Mouse (Mus musculus) monocyte, adult 5-6 weeks (primary cell): ENCODE data around the gene Rae1. TPM values are rescaled to one million over a fixed set of nuclear protein-coding genes. Genes with fewer than 3 reads are reported as not detected.

Experiments used
- ATAC-seq: fragments of 153-309, 156-312 bp; replicated peaks from 2 replicates; pipeline ENCODE4 v1.8.0; 2017; ENCODE audit warnings: mild to moderate bottlenecking; ENCODE audit not compliant: low TSS enrichment, insufficient number of reproducible peaks, severe bottlenecking, poor library complexity, low FRiP score
- total RNA-seq: library from RNA; stranded (forward); fragments of 200-1000, 200-491, 200-594 nt; gene quantifications from 3 replicates; pipeline ENCODE4 v1.2.3, GENCODE M21; 2017

Gene Rae1
- total RNA-seq, 1 experiment from 2014 or later: 46.6 TPM

DNA sequence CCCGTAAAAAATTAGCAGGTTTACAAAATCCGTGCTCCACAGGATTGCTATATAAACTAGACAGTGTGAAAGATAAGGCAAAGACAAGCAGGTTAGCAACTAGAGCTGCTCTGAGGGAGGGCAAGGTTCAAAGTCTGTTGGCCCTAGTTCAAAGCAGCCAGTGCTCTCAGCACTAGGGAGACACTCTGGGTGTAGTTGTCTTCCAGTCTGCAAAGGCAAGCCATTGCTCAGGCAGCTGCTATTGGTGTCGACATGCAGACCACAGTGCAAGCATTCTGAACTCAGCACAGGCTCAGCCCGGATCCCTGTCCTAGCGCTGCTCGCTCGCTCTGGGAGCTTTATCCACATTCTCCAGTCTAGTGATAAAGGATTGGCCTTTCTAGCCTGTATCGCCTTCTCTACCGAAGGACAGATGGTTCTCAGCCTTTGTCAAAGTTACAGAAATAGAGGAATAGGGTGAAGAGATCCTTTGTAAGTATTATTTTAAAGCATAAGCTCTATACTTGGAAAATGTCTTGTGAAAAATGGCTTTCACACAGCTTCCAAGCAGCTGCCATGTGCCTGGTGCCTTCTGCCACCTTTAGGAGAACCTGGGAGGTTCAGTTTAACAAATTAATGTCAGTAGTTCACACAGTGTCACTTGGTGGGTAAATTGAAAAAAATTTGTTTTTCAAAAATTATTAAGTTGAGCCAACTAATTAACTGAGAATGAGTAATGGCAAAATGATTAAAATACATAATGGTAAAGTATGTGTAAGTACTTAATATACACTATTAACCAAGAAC is 16.9 kb upstream of the Rae1 start:
- ATAC-seq: no peak

DNA sequence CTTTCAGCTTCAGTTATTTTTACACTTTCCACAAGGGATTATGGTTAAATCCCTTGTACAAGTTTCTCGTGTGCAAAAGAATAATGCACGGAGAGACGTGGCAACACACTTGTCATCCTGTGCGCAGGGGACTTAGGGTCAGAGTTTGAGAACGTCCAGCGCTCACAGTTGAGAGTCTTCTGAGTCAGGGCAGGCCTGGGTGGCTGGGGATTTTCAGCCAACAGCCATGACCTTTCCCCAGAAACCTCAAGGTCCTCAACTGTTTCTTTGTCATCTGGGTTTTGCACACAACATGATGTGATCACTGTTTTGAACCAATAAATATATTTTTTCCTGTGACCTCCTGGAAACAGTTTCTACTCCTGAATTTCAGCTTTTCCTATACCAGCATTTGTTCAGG is 9.8 kb upstream of the Rae1 start:
- no peak for ATAC-seq

DNA sequence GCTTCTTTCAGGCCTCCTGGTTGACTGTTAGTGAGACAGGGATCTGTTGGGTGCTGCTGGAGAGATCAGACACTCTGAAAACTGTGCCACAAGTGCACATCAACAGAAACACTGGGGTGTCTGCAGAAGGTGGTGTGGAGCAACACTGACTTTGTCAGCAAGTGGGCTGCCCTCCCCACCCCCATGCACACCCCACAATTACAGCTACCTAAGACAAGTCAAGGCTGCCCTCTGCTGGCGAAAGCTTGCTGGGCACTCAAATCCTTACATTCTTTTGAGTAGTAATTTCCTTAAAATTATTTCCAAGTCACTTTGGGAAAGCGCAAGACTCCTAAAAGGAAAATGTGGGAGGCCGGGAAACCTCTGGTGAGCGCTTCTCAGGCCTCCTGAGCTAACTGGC is 3.7 kb upstream of the Rae1 start:
- no peak for ATAC-seq

DNA sequence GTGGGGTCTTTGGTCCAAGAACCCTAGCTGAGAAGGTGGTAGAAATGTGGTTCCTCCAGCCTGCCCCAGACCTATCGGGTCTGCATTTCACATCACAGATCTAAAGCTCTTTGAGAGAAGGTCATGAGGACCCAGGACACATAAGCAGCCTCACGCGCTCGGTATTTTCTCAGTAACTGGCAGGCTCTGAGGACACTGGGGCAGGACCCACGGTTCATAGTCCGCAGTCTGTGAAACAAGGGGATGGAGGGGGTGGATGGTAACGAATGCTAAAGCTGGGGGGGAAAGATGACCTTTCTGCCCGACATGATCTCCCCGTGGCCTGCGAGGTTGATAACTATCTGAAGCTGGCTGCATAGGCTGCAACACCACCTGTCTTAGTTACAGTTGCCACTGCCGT is 2.2 kb upstream of the Rae1 start:
- ATAC-seq: no peak

DNA sequence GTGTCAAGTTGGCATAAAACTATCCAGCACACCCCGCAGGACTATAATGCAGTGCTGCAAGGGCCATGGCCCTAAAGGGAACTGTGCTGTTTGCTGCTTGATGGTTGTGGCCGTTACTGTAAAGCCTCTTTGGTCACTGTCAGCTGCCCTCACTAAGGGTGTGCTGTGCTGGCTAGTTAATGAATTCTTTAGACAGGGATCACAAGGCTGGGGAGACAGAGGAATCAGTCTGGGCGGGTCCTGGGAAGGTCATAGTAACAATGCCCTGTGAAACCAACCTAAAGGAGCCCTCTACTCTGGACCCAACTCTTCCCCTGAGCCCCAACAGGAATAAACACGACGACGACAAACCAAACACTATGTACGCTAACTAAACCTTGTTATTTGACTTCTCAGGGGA is 1.4 kb upstream of the Rae1 start:
- no peak for ATAC-seq

DNA sequence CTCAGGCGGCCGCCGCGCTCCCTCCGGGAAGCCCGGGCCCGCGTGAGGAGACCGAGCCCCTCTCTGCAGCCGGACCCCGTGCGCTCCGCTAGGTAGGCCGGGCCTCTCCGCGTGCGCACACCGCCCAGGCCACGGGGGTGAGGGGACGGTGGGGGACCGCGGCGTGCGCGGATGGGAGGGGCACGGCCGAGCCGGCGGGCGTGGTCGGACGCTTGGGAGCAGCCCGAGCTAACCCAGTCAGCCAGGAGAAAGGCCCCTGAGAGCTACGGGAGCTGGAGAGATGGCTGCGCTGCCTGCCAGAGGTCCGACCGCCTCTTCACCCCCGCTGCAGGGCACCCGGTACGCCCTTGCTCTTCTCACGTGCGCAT is 352 bp downstream of the Rae1 start:
- ATAC-seq: no peak

DNA sequence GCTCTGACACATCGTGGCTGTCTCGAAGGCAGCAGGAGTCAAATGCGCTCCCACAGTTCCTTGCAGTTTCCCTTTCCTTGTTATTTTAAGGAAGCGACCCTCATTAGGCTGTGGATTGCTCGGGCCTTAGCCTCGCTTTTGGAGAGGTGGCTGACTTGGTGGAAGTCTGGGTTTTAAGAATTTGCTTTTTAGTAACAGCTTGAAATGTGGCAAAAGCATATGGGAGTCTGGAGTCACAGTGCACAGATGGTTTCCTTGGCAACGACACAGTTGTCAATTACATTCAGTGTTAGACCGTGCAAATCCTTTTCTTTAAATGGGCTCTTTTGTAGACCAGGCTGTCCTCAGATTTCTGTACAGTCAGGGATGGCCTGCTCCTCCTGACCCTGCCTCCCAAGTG is 1.0 kb downstream of the Rae1 start:
- no peak for ATAC-seq

DNA sequence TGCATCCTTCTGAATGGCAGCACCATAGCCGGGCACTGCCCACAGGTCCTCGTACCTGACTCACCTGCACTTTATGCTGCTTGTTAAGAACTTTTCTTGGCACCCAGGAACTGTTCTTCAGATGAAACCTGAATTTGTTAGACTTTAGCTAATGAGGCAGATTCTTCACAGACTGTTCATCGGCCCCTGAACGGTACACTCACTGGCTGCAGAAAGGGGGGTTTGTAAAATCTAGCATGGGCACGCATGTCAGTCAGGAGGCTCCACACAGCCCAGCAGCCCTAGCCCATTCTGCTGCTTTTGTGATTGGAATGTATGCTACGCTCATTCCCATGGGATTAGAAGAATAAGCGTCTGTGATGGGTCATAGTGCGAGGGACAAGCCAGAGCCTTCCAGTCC is 3.8 kb downstream of the Rae1 start:
- ATAC-seq: no peak

DNA sequence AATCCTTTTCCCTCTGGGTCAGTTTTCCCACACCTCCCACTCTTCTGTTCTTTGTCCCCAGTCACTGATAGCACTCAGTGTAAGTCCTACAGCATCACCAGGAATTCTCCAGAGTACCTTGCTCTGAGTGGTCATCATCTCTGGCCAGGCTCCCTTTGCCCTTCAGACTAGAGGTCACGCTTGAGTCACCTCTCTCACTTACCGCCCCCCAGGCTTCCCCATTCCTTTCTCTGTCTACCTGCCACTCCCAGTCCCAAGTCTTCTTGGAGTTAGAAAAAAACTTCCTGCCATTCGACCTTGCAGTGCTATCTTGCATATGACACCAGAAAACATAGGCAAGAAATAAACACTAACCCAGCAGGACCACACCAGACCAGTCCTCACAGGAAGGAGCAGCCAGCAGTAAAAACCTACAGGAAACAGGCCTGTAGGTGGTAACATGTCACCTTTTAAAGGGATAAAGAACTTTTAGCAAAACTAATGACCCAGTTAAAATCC is 10.4 kb downstream of the Rae1 start:
- ATAC-seq: no peak

DNA sequence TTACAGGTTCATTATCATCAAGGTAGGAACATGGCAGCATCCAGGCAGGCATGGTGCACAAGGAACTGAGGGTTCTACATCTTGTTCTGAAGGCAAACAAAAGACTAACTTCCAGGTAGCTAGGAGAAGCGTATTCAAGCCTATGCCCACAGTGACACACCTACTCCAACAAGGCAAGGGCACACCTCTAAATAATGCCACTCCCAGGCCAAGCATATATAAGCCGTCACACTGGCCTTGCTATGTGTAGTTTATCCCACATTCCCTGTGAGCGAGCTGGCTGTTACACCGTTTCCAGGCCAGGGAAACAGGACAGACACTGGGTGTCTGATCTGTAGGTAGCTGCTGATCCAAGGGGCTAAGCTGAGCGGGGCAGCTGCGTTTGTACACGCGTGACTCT is 11.5 kb downstream of the Rae1 start:
- ATAC-seq: no peak

DNA sequence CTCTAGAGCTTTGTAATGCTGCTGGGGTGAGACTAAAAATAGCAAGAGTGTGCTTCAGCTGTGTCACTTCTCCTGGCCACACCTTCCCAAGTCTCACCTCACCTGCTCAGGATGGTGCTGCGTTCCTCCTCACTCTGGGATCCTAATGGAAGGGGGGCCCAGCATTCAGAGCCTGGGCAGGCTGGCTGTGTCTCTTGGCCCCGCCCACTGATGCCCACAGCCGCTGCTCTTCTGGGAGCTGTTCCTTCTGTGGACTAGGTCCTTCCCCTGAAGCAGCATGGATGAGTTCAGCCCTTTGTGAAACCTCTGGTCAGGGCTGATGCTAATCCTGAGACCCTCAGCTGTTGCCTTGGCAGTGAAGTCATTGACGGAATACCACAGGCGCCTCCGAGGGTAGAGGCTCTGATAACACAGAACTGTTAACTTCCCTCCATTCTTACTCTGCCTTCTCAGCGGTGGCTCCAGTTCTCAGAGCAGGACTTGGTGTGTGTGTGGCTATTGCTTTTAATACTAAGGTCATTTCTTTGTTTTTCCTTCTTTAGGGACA is 14.9 kb downstream of the Rae1 start:
- no peak for ATAC-seq

DNA sequence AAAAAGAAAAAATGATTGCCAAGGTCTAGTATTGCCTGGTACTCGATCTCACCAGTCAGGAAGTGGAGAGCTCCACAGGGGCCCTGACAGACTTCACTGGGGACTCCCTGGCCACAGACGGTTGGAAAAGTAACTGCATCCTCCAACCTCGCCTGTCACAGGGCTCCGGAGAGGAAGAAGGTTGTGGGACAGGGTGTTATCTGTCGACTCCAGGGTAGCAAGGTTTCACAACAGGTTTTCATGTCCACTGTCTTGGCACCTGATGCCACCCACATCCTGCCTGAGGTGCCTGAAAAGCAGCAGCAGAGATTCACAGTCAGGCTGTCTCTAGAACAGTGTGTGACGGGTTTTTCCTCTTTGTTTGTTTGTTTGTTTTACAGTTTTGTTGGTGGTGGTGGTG is 18.0 kb downstream of the Rae1 start:
- no peak; the same call in 1 of the 2 replicates for ATAC-seq

DNA sequence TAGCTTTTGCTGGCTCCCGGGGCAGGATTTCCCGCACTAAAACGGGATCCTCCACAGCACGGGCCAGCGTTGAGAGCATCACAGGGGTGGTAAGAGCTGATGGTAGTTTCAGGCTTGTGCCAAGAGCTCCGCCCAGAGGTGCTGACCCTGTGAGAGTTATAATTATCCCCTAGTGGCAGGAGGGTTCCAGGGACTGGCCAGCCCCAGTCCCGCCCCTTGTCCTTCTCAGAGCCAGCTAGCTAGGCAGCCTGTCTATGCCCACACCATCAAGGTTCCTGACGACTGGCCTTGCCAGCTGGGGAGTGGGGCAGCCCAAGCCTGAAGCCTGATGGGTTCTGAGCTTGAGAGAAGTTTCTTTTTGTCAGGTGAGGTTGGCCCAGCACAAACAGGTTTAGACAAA is 18.7 kb downstream of the Rae1 start:
- no peak for ATAC-seq

DNA sequence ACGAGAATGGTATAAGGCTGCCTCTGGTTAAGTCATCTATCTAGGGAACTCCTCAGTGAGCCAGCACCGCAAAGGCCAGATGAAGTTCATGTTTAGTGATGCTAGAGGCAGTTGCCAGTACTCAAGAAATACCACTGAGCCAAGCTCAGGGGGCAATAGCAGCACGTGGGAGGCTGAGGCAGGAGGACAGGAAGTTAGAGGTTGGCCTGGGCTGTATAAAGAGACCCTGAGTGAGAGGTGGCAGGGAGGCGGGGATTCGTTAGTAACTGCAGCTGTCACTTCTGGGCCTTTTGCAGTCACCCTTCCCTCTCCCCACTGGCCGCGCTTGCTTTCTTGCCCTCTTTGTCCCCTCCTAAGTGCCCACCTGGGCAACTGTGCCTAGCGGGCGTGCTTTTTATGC is 19.4 kb downstream of the Rae1 start:
- ATAC-seq: no peak

DNA sequence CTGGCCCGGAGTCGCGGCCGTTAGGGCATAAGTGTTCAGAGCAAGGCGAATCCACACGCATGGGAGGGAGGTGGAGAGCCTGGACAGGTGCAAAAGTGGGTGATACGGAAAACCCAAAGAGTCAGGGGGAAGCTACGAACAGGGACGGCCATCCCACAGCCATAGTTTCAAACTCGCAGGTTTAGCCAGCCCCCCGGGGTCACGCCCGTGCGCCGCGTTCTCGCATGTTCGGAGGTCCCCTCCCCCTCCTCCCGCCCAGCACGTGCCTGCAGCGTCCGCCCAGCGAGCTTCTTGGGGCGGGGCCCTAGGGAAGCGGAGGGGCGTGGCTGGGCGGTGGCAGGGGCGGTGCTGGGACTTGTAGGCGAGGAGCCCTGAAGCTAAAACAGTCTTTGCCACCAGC is 19.9 kb downstream of the Rae1 start:
- ATAC-seq: peak; percentile 58

DNA sequence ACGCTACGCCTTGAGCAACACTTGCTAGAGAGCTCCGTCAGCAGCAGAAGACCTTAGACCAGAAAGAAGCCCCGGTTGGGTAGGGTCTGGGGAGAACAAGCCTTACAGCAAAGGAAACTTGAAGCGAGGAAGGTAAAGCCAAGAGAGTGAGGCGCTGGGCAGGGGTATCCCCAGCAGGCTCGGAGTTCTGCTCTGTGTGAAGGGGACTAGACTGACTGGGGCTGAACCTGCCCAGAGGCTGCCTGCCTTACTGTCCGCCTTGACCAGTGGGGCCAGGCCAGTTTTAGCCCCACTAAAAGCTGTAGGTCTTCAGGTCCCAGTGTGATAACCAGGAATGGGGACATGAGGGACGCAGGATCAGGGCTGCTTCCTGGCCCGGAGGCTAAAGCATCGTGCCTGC is 20.5 kb downstream of the Rae1 start, which contains the start of gene Rbm38:
Rbm38 (plus strand) TSS at position 69 of the 400 bp plus-strand sequence.
- no peak for ATAC-seq

DNA sequence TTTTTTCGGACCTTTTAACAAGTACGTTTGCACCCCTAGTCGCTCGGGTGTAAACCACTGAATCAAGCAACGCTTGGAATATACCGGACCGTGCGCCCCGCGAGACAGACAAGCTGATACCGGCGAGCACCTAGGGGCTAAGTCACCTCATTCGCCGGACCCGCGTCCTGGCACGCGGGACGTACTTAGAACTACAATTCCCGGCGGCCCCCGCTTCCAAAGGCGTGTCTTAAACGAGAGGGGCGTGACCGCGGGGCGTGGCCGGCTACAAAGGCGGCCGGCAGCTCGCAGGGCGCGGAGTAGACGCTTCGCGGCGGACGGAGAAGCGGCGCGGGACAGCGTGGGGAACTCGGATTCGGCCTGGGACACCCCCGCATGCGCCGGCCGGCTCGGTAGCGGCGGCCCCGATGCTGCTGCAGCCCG is 21.7 kb downstream of the Rae1 start:
- ATAC-seq: peak; percentile 61

DNA sequence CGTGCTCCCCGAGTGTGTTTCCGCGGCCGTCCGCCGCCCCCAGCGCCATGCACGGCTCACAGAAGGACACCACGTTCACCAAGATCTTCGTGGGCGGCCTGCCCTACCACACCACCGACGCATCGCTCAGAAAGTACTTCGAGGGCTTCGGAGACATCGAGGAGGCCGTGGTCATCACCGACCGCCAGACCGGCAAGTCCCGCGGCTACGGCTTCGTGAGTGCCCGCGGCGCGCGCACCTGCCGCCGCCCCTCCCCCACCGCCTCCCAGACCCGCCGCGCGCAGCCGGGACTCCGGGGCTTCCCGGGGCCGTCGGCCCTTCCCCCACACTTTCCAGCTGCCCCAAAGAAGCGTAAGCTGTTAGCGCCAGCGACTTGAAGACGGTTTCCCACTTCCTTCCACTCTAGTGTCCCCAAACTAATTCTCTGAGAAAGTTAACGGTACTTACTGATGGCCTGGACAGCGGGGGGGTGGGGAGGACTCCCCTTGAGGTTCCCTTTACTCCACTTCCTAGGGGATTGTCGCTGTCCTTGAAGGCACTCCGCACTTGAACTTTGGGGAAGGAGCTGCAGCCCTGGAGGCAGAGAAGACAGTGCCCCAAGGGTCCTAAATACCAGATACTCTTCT is 22.3 kb downstream of the Rae1 start:
- ATAC-seq: no peak

DNA sequence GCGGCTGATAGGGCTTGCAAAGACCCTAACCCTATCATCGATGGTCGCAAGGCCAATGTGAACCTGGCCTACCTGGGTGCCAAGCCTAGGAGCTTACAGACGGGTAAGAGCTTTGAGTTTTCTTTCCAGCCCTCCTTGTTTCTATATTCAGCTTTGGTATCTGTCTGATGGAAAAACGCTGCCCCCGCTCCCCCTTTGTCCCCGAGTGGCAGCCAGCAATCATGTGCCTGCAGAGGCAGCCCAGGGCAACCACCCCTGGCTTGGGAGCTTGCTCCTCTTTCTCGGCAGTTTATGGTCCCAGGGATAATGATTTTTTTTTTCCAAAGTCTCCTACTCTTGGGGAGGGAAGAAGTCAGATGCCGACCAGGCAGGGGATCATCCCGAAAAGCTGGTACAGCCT is 22.9 kb downstream of the Rae1 start:
- ATAC-seq: no peak

DNA sequence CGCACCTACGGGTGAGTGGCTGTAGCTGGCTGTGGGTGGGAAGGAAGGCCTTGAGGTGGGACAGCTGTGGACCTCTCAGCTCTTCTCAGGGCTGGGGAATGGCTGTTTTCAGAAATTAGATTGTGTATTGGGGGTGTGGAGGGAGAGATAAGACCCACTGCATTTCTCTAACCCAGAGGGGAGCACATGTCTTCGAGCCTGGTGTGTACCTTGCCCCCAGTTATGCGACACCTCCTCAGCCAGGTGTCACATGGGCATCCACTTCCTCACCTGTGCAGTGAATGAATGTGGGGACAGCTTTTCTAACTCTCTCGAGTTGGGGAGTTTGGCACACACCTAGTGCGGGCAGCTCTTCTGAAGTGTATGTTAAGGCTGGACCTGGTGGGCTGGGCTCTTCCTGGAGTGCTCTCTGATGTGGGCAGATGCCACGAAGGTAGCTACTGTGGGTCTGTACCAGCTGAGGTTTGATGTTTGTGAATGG is 23.5 kb downstream of the Rae1 start:
- ATAC-seq: no peak
